Mouse (Mus musculus) c-Kit-positive CD71-negative TER-119-negative erythroid progenitor cells, embryonic 14.5 days (primary cell): ENCODE results near the gene Slc51b.
A peak's percentile ranks its signal among the peaks of the same experiment; 100 is the strongest.

Experiments
- DNase-seq: peaks from one replicate; pipeline ENCODE4 v3.0.0-alpha.2; 2013; ENCODE audit warnings: low read depth

The Slc51b gene

DNA sequence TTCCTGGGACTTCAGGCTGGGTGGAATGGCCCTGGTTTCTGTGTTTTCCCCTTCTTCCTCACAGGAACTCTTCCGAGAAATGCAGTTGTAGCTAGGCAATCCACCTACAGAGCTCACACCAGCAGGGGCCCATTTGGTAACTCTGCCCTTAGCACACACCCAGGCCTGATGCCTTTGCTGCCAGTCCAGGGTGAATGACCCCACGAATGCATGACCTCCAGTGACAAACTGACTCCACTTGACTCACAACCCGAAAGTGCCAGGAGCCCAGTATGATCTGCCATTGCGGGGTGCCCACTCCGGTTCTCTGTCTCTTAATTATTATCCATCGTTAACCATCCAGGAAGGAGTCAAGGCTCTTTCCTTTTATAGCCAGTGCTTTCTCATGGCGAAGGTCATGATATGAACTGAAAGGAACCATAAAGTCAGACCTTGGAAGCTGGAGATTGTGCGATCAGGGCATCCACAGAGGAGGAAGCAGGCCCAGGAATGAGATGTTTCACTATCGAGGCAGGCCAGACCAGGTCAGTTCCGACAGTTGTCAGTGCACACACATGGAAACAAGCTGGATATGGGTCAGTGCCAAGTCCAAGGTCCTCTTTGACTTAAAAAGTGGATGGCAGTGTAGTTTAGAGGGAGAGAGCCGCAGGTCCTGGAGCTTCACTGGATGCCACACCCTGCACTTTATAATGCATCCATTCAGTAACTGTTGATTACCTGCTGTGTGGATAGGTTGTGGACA lies at the start of gene Slc51b:
TSS of gene Slc51b (minus strand) at position 196 of the 742 bp plus-strand sequence.
- no peak for DNase-seq

DNA sequence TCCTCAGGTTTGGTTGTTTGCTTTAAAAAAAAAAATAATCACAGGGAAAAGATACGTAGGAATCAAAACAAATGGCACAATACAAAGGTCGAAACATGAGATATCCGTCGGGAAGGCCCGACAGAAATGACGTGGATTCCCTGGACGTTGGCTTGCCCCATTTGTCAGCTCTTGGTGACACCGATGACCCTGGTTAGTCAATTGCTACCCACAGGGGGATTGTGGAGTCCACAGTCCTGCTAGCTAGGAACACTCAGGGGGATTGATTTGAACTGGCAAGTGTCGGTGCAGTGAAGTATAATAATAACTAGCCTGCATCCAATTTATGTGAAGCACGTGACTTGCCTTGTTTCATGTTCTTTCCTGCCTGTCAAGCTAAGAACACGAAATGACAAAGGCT lies 44.9 kb upstream of the Slc51b start:
- no peak for DNase-seq

DNA sequence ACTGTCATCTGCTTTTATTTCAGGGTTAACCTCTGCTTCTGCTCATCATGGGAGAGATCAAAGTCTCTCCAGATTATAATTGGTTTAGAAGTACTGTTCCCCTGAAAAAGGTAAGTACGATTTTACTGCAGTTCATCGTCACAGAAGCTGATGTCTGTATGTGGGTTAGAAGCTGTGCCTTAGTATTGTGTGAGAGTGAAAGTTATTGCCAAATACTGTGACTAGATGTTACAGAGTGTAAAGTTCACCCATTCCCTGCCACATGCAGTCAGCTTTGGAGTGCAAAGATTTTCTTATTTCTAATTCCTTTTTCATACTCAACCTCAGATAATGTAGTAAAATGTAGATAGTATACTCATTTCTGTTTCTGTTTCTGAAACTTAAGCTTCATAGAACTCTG lies 42.5 kb upstream of the Slc51b start:
- no peak for DNase-seq

- DNase-seq, result no peak
Measured at GRCm38 (mm10) chr9:65464161-65464560, 41.4 kb upstream of the Slc51b start.

- DNase-seq, result no peak
Measured at GRCm38 (mm10) chr9:65462544-65462943, 39.8 kb upstream of the Slc51b start.

DNA sequence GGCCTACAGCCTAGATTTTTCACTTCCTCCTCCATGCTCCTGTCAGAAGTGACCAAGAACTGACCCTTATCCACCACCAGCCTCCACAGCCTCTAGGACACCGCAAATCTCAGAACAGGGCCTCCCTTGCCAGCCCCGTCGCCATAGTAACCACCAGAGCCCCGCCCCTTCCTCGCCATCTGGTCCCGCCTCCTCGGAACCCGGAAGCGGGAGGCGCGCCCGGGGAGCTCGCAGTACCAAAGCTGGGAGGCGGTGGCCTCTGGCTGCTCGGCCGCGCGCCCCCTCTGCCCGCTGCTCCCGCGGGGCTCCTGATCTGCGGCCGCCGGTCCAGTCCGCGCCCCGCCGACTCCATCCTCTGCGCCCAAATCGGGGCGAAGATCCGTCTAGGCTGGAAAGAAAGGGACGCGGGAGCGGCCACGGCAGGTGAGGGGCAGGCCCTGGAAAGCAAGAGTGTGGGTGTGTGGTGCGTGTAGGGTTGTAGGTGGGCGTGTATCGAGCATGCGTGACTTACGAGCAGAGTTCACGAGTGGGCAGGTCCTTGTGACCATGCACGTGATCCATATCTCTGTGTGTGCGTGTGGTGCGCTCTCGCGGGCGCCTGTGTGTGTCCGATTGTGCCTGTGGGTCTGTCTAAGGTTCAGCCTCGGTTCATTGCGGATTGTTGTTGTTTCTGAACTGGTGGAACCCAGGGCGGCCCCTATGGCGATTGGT lies 38.1 kb upstream of the Slc51b start, which contains the start of gene Spg21:
TSS of gene Spg21 (plus strand) at position 216 of the 711 bp plus-strand sequence.
- peak; percentile 83 for DNase-seq

- DNase-seq, result no peak
Measured at GRCm38 (mm10) chr9:65460198-65460597, 37.4 kb upstream of the Slc51b start.

DNA sequence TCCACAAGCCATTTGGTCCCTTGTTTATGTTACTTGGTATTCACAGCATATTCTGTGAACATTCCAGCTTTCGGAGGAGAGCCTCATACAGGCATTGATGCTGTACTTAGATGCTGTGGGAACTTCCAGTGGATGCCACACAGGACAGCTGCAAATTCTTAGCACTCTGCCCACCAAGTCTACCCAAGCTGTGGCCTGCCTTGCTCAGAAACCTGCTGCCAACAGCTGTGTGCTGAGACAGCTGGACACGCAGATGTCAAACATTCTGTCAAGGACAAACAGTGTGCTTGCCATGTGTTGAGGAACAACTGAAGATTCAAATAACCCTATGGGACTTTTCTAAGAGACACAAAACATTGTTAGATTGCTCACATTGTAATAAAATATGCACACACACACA lies 36.2 kb upstream of the Slc51b start:
- no peak for DNase-seq

GRCm38 (mm10) chr9:65447951-65448350 lies 25.2 kb upstream of the Slc51b start:
- DNase-seq, result no peak

- DNase-seq, result no peak
Measured at GRCm38 (mm10) chr9:65444692-65445091, 21.9 kb upstream of the Slc51b start.

DNA sequence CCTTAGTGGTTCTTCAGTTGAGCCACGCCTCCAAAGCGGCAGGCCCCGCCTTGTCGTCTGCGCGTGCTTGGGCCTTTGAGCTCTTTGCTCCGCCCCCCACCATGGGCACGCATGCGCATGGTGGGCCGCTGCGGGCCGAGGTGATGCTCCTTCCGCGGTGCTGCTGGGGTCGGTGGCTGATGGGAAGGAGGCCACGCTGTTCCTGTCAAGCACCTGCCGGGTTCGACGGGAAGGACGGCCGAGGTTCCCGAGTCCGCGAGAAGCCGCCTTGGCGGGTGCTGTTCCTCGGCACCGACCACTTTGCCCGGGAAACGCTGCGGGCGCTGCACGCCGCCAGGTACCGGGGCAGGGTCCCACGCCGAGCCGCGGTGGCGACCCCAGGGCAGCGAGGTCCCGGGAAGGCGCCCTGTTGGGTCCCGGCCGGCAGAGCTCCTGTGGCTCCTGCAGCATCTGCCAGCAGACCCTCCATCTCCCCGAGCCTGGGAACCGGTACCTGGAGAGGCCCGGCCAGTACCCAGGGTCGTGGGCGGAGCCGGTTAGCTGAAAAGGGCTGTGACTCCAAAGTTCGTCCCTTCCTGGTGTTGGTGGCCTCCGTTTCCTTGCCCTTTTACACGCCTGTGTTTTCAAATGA lies 13.0 kb upstream of the Slc51b start, which contains the start of gene Mtfmt:
TSS of gene Mtfmt (plus strand) at position 112 of the 631 bp plus-strand sequence.
- DNase-seq, result peak; percentile 98

GRCm38 (mm10) chr9:65435211-65435610 lies 12.5 kb upstream of the Slc51b start:
- no peak for DNase-seq

DNA sequence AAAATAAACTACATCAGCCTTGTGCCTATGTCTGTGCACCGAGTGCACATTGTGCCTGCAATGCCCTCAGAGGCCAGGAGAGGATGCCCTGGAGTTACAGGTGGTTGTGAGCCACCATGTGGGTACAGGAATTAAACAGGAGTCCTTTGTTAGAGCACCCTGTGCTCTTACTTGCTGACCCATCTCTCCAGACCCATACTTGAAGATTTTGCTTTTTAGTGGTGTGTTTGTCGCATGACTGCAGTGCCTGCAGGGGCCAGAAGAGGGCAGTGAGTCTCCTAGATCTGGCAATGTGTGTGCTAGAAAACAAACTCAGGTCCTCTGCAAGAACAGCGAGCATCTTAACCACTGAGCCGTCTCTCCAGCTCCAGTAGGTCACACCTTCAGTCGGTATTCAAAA lies 11.4 kb upstream of the Slc51b start:
- peak; percentile 61 for DNase-seq

GRCm38 (mm10) chr9:65432236-65432635 lies 9.5 kb upstream of the Slc51b start:
- peak; percentile 83 for DNase-seq

GRCm38 (mm10) chr9:65430921-65431320 lies 8.2 kb upstream of the Slc51b start:
- DNase-seq, result no peak

GRCm38 (mm10) chr9:65430401-65430800 lies 7.6 kb upstream of the Slc51b start:
- DNase-seq, result no peak

DNA sequence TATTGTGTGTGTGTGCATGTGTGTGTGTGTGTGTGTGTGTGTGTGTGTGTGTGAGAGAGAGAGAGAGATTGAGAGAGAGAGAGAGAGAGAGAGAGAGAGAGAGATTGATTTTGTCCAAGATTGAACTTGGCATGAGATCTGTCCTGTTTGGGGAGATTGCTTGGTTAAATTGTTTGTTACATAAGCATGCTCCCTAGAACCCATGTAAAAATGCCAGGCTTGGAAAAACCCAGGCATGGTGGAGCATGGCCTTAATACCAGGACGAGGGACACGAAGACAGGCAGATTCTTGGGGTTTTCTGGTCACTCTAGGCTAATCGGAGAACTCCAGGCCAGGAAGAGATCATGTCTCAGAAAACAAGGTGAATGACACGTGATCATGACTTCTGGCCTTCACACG lies 5.2 kb upstream of the Slc51b start:
- DNase-seq, result no peak

DNA sequence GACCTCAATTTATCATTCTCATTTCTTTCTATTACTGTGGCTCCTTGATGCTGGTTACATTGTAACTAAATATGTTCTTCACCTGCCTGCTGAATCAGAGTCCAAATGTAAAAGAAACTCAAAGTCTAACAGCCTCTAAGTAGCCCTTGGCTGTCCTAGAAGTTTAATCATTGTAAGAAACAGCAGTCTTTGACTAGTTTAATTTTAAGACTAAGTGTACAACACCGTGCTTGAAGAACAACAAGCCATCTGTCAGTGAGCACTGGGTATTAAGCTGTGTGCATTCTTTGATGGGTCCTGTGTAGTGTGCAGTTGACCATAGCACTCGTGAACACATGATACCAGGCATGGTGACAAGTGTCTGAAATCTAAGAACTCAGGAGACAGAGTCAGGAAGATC lies 4.8 kb upstream of the Slc51b start:
- no peak for DNase-seq

GRCm38 (mm10) chr9:65424393-65424792 lies 1.6 kb upstream of the Slc51b start:
- DNase-seq, result no peak

DNA sequence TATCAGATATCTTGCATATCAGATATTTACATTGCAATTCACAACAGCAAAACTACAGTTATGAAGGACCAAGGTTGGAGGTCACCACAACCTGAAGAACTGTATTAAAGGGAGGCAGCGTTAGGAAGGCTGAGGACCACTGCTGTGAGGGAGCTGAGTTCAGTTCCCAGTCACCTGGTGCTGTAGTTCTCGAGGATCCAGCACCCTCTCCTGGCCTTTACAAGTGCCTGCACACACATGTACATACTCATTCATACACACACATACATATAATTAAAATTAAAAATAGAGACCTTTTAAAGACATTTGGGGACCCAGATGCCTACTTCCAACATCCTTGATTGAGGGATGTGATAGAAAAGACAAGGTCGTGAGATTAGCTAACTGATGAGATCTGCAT lies 3.1 kb downstream of the Slc51b start:
- DNase-seq, result no peak

- DNase-seq, result no peak
Measured at GRCm38 (mm10) chr9:65417738-65418137, 5.0 kb downstream of the Slc51b start.

- no peak for DNase-seq
Measured at GRCm38 (mm10) chr9:65411326-65411725, 11.4 kb downstream of the Slc51b start.

GRCm38 (mm10) chr9:65410378-65410777 lies 12.4 kb downstream of the Slc51b start:
- DNase-seq, result no peak
